Mouse (Mus musculus) T-cell, adult 2 months (primary cell): ENCODE results near the gene Gsdmc4.
A peak's percentile ranks its signal among the peaks of the same experiment; 100 is the strongest.
"Not testable (repeated sequence)": the region's sequence is repeated elsewhere in the genome, so short reads cannot be mapped to it uniquely, and the experiment has no call there.

Experiments
- DNase-seq: peaks from one replicate; pipeline ENCODE4 v3.0.0; 2022; ENCODE audit warnings: low spot score

The Gsdmc4 gene

GRCm38 (mm10) chr15:63912197-63912596 lies at the start of gene Gsdmc4:
Gene Gsdmc4 (minus strand): TSS chr15:63912297.
- not testable (repeated sequence) for DNase-seq

DNA sequence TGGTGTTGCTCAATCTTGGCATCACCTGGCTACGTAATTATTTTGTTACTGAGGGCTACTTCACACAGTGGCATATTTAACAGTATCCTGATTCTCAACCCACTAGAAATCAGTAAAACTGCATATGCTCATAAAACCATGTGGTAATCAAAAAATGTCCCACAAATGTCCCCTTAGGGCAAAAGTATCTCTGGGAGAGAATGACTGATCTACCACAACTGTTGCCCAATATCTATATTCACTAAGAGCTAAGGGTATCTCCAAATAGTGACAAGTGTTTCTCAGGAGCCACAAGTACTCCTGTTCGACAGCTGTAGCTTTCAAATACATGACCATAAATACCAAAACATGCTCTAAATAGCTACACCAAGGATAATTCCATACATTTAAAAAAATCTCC lies 48.4 kb upstream of the Gsdmc4 start:
- no peak for DNase-seq

DNA sequence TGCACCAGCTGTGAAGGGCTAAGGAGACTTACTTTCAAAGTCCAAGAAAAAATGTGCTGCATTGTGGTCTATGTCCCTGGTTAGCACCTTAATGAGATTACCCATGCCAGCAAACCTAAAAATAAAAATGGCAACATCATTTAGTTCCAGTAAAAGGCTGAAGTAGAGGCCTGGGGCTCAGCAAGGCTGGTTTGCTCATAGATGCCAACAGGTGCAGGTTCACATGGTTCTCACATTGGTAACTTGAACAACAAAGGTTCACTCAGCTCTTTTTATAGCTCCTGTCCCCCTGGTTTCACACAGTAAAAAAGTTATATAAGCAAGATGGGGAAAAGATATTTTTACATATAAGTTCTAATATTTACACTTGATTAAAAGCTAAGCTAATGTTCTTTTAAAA lies 45.5 kb upstream of the Gsdmc4 start:
- DNase-seq, result no peak

DNA sequence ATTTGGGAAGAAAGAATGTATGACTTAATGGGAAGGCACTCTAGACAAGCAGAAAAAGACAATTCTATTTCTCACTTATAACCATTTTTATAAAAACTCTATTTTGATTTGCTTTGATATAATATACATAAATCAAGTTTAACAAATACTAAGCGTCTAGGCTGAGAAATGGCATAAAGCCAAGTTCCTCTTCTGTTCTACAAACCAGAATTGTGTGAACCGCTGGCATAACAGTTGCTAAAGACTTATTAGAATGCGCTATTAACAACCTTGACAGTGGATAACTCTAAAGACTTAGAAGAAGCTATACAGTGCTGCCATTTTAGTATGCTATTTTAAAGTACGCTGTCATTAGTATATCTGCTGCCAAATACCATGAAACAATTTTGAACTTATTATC lies 41.2 kb upstream of the Gsdmc4 start:
- DNase-seq, result no peak

DNA sequence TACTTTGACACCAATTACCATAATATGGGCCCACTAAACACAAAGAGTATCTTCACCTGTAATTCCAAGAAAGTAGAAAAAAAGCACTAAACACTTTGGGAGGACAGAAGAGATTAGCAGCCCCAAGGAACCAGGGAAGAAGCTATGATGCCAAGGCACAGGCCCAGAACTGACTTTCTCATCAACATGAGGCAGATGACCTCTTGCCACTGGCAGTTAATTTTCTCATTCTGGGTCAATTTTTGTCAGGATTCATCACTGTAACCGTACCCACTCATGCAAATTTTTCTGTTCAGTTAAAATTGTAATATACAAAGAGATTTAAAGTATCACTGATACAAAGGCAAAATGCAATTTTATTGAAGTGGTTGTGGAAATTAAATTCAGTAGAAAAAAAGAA lies 29.1 kb upstream of the Gsdmc4 start:
- no peak for DNase-seq

- no peak for DNase-seq
These were observed 20.6 kb upstream of the Gsdmc4 start for GRCm38 (mm10) chr15:63932656-63933055.

- no peak for DNase-seq
These were observed 19.3 kb upstream of the Gsdmc4 start for GRCm38 (mm10) chr15:63931404-63931803.

- no peak for DNase-seq
These were observed 18.3 kb upstream of the Gsdmc4 start for GRCm38 (mm10) chr15:63930107-63931041.

GRCm38 (mm10) chr15:63926201-63926600 lies 14.1 kb upstream of the Gsdmc4 start:
- DNase-seq, result no peak

DNA sequence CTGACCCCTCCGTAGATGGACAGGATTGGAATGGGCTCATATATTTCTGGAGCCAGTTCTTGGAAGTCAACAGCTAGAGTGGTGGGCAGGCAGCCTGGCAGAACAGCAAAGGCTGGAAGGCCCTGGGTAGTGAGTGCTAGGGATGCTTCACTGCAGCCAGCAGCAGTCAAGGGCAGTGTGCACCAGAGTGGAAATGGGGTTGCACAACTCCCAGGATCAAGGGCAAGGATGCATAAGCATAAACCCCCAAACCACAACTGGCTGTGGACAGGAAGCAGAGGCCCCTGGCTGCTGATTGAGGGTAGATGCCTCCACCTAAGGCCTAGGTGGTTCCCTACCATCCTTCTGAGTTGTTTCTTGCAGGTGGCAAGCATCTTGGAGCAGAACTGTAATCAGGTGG lies 12.4 kb upstream of the Gsdmc4 start:
- DNase-seq, result peak; percentile 5

DNA sequence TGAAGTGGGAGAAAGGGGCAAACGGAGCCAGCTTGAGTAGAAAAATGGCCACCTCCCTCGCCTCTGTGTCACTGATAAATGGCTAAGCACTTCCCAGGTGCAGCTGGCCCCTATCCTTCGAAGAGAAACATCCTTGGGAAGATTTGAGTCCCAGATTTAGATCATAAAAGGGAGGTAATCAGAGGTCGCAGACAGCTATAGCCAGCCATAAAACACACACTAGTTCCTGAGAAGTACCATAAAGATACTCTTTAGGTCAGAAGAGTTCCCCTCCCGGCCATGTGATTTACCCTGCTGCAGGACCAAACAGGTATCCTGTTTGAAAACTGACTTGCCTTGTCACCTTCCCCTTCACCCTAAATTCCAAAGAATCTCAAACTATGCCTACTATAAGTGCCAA lies 9.5 kb upstream of the Gsdmc4 start:
- not testable (repeated sequence) for DNase-seq

GRCm38 (mm10) chr15:63919728-63920127 lies 7.6 kb upstream of the Gsdmc4 start:
- DNase-seq, result not testable (repeated sequence)

DNA sequence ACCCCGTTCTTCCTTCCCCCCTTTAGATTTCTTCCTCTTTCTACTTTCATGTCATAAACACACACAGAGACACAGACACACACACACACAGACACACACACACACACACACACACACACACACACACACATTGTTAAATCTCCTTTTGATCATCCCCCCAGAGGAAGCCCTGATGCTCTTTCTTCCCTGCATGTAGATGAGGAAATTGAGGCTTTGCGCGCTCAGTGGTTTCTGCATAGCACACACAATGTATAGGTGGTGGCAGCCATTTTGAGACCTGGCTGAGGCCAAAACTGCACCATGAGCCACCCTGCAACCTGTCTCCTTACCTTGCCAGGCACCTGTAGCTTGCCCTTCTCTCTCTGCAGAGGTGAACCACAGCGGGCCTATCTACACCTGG lies 4.5 kb upstream of the Gsdmc4 start:
- not testable (repeated sequence) for DNase-seq

- not testable (repeated sequence) for DNase-seq
These were observed 2.2 kb downstream of the Gsdmc4 start for GRCm38 (mm10) chr15:63909896-63910295.

- DNase-seq, result peak; percentile 6
These were observed 16.3 kb downstream of the Gsdmc4 start for GRCm38 (mm10) chr15:63895560-63896353.

GRCm38 (mm10) chr15:63888440-63888839 lies 23.7 kb downstream of the Gsdmc4 start:
- not testable (repeated sequence) for DNase-seq

GRCm38 (mm10) chr15:63887949-63888348 lies 24.1 kb downstream of the Gsdmc4 start:
- not testable (repeated sequence) for DNase-seq

DNA sequence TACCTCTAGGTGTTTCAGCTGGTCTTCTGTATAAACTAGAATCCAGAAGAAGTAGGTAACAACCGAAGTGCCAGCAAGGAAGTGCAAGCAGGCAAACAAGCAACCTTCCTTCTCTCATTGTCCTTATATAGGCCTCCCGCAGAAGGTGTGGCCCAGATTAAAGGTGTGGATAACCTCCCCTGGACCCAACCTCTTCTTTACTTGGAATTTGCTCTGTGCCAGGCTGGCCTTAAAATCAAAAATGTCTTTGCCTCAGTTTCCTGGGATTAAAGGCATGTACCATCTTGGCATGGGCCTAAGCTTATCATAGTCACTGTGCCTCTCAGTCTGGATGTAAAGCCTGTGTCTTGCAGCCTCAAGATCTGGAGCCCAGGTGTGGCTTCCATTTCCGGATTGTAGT lies 33.6 kb downstream of the Gsdmc4 start, which contains the start of gene Gsdmc3:
Gene Gsdmc3, minus strand, starts transcription at position 101 of the 400 bp plus-strand sequence.
- DNase-seq, result not testable (repeated sequence)

DNA sequence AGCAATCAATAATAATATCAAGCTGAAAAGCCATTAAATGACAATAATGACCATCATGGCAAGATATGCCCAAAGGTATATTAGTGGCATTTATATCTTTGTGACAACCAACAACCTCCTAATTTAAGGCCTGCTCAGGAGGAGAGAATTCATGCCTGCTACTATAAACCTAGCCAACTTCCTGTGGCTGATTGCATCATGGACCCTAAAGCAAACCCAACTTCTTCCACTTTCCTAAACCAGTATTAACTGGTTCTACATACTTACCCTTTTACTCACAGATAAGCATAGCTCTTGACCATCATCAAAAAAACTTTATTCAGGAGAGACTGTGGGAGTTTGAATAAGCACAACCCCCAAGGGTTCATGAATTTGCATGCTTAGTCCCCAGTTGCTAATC lies 35.9 kb downstream of the Gsdmc4 start:
- not testable (repeated sequence) for DNase-seq

GRCm38 (mm10) chr15:63861965-63862364 lies 50.1 kb downstream of the Gsdmc4 start:
- DNase-seq, result not testable (repeated sequence)
